Mouse (Mus musculus) CH12.LX (cell line): Measurements from ENCODE around the gene Fam151b.

Experiments used
- BHLHE40 ChIP-seq: IDR thresholded peaks from 2 replicates; pipeline ENCODE4 v1.6.1; 2011; ENCODE audit warnings: mild to moderate bottlenecking, low read depth, low read length, improper control_type of control experiment
- CTCF ChIP-seq, 2 experiments: IDR thresholded peaks in 1 of 2; conservative IDR thresholded peaks in 1 of 2; 2 replicates each; pipeline ENCODE4 v1.5.1; 2011 to 2012; ENCODE audit warnings: low read depth in 2 of 2, low read length in 2 of 2, improper control_type of control experiment in 1 of 2, inconsistent platforms in 1 of 2, mild to moderate bottlenecking in 1 of 2, moderate library complexity in 1 of 2
- MEF2A ChIP-seq: IDR thresholded peaks from 2 replicates; pipeline ENCODE4 v1.6.1; 2014; ENCODE audit warnings: low read depth, mild to moderate bottlenecking, inconsistent platforms, low read length, improper control_type of control experiment, borderline replicate concordance
- UBTF ChIP-seq: IDR thresholded peaks from 2 replicates; pipeline ENCODE4 v1.6.1; 2012; ENCODE audit warnings: low read depth, mild to moderate bottlenecking, inconsistent platforms, low read length, improper control_type of control experiment, moderate library complexity

DNA sequence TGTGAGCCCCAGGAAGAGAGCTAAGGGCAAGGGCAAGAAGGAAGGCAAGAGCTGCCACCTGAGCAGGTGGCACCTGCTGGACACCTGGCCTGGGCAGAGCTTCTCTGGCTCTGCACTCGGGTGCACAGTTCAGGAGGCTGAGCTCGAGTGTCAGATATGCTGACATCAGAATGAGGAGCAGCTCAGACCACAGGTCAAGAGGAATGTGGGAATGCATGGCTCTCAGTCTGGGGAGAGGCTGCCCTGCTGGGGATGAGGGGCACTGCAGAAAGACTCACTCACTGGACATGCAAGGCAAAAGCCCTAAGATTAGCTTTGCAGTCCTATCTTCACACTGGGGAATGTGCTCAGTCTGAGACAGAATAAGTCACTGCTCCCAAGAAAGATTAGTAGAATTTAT lies 81.8 kb downstream of the Fam151b start:
- TF ChIP-seq BHLHE40 (no peak), CTCF (conservative IDR thresholded peaks at IDR 0.05 in 1 of 2, IDR thresholded peaks at IDR 0.05 in 1 of 2; ENCODE audit: low read depth in 2 of 2, low read length in 2 of 2) (no peak), UBTF (no peak), MEF2A (no peak)
